Mouse (Mus musculus): ENCODE measurements around the gene Pex5.
"Not testable (repeated sequence)": the region's sequence is repeated elsewhere in the genome, so short reads cannot be mapped to it uniquely, and the experiment has no call there.

Pex5 gene

GRCm38 (mm10) chr6:124426604-124427003, 11.7 kb upstream of the Pex5 start:
- no peak for DNase-seq

GRCm38 (mm10) chr6:124425523-124425922, 10.7 kb upstream of the Pex5 start:
- no peak for DNase-seq

- peak in 1 of 2 experiments; percentile 37 for DNase-seq
Measured at GRCm38 (mm10) chr6:124425042-124425441, 10.2 kb upstream of the Pex5 start.

- no peak for DNase-seq
Measured at GRCm38 (mm10) chr6:124424068-124424498, 9.2 kb upstream of the Pex5 start.

GRCm38 (mm10) chr6:124418686-124419085, 3.8 kb upstream of the Pex5 start:
- DNase-seq: no peak

- peak; percentile 86 to 89 for DNase-seq
Measured at GRCm38 (mm10) chr6:124415347-124416088, 651 bp upstream of the Pex5 start.

- no peak for DNase-seq
Measured at GRCm38 (mm10) chr6:124414150-124414926, 529 bp downstream of the Pex5 start.

- DNase-seq: no peak
Measured at GRCm38 (mm10) chr6:124413770-124414149, 1.1 kb downstream of the Pex5 start.

GRCm38 (mm10) chr6:124408355-124408754, 6.5 kb downstream of the Pex5 start:
- no peak for DNase-seq

GRCm38 (mm10) chr6:124407180-124407579, 7.7 kb downstream of the Pex5 start:
- no peak for DNase-seq

GRCm38 (mm10) chr6:124406326-124406725, 8.5 kb downstream of the Pex5 start:
- DNase-seq: no peak

GRCm38 (mm10) chr6:124399738-124400137, 15.1 kb downstream of the Pex5 start:
- DNase-seq: no peak

- DNase-seq: not testable (repeated sequence)
Measured at GRCm38 (mm10) chr6:124394991-124395390, 19.9 kb downstream of the Pex5 start.

- no peak for DNase-seq
Measured at GRCm38 (mm10) chr6:124380142-124380541, 34.7 kb downstream of the Pex5 start.

- DNase-seq: peak; percentile 64 to 70
Measured at GRCm38 (mm10) chr6:124379331-124379730, 35.5 kb downstream of the Pex5 start.

- no peak for DNase-seq
Measured at GRCm38 (mm10) chr6:124377494-124378255, 37.2 kb downstream of the Pex5 start.

GRCm38 (mm10) chr6:124376311-124376710, 38.6 kb downstream of the Pex5 start:
- no peak for DNase-seq

GRCm38 (mm10) chr6:124375435-124375884, 39.4 kb downstream of the Pex5 start:
- DNase-seq: peak; percentile 75 to 85

GRCm38 (mm10) chr6:124374683-124375082, 40.2 kb downstream of the Pex5 start:
- no peak for DNase-seq

- DNase-seq: no peak
Measured at GRCm38 (mm10) chr6:124373584-124374206, 41.2 kb downstream of the Pex5 start.

- DNase-seq: no peak
Measured at GRCm38 (mm10) chr6:124364328-124364727, 50.5 kb downstream of the Pex5 start.

GRCm38 (mm10) chr6:124360549-124360948, 54.3 kb downstream of the Pex5 start:
- DNase-seq: no peak

GRCm38 (mm10) chr6:124358953-124359352, 55.9 kb downstream of the Pex5 start:
- no peak for DNase-seq
